Mouse (Mus musculus) c-Kit-positive CD71-positive TER-119-negative erythroid progenitor cells, embryonic 14.5 days (primary cell): Measurements from ENCODE around the gene Thoc5.

ENCODE experiments used
- DNase-seq: peaks from one replicate; pipeline ENCODE4 v3.0.0-alpha.2; 2013; ENCODE audit warnings: low read depth

Gene Thoc5

GRCm38 (mm10) chr11:4916068-4916467 lies 20.9 kb downstream of the Thoc5 start:
- DNase-seq: peak; percentile 64

- DNase-seq: no peak
These were observed 26.2 kb downstream of the Thoc5 start for GRCm38 (mm10) chr11:4921281-4921680.

- no peak for DNase-seq
These were observed 26.6 kb downstream of the Thoc5 start for GRCm38 (mm10) chr11:4921751-4922150.

- DNase-seq: no peak
These were observed 32.1 kb downstream of the Thoc5 start for GRCm38 (mm10) chr11:4927224-4927623.

GRCm38 (mm10) chr11:4931009-4931601 lies 36.0 kb downstream of the Thoc5 start:
- no peak for DNase-seq

GRCm38 (mm10) chr11:4936243-4936642 lies 41.1 kb downstream of the Thoc5 start:
- DNase-seq: no peak

GRCm38 (mm10) chr11:4946530-4946929 lies 51.4 kb downstream of the Thoc5 start:
- no peak for DNase-seq

GRCm38 (mm10) chr11:4946947-4947812 lies 52.1 kb downstream of the Thoc5 start:
- DNase-seq: no peak

- DNase-seq: no peak
These were observed 52.7 kb downstream of the Thoc5 start, which contains the start of gene Nefh for GRCm38 (mm10) chr11:4947813-4948174. Nefh (minus strand) TSS chr11:4948064.

GRCm38 (mm10) chr11:4948792-4949191 lies 53.7 kb downstream of the Thoc5 start:
- no peak for DNase-seq

- DNase-seq: no peak
These were observed 54.3 kb downstream of the Thoc5 start for GRCm38 (mm10) chr11:4949256-4950044.

- DNase-seq: no peak
These were observed 58.3 kb downstream of the Thoc5 start for GRCm38 (mm10) chr11:4953401-4953800.

GRCm38 (mm10) chr11:4953918-4954317 lies 58.8 kb downstream of the Thoc5 start:
- DNase-seq: no peak

- no peak for DNase-seq
These were observed 68.1 kb downstream of the Thoc5 start for GRCm38 (mm10) chr11:4963099-4963808.

- no peak for DNase-seq
These were observed 71.2 kb downstream of the Thoc5 start for GRCm38 (mm10) chr11:4966325-4966724.

GRCm38 (mm10) chr11:4966888-4967287 lies 71.8 kb downstream of the Thoc5 start:
- DNase-seq: no peak

- DNase-seq: peak; percentile 57
These were observed 72.4 kb downstream of the Thoc5 start for GRCm38 (mm10) chr11:4967549-4967948.

- no peak for DNase-seq
These were observed 73.3 kb downstream of the Thoc5 start for GRCm38 (mm10) chr11:4968376-4968775.

- peak; percentile 83 for DNase-seq
These were observed 78.1 kb downstream of the Thoc5 start for GRCm38 (mm10) chr11:4972967-4973870.

GRCm38 (mm10) chr11:4973871-4974256 lies 78.7 kb downstream of the Thoc5 start:
- no peak for DNase-seq
